Mouse (Mus musculus) forebrain, embryonic 14.5 days (tissue): Measurements from ENCODE around the gene Dlg2. TPM values are rescaled to one million over a fixed set of nuclear protein-coding genes. Genes with fewer than 3 reads are reported as not detected.
A peak's percentile ranks its signal among the peaks of the same experiment; 100 is the strongest.

Source experiments
- ATAC-seq: fragments of 200-750 bp; cut with Nextera tagmentation; 2 replicates; pipeline ENCODE4 v1.8.0; 2017; ENCODE audit warnings: mild to moderate bottlenecking, moderate library complexity
- DNase-seq: peaks from one replicate; pipeline ENCODE4 v3.0.0-alpha.2; 2015; ENCODE audit warnings: low spot score
- H3K27ac ChIP-seq: fragments of 300-500 bp; sonication (generic); 2 replicates; pipeline ENCODE4 v1.5.1; 2014; ENCODE audit warnings: low read depth, mild to moderate bottlenecking, control low read depth, low read length, moderate library complexity
- H3K27me3 ChIP-seq: fragments of 300-500 bp; sonication (generic); replicated peaks from 2 replicates; pipeline ENCODE4 v1.6.1; 2014; ENCODE audit warnings: low read length, control low read depth, mixed read lengths; ENCODE audit not compliant: control insufficient read depth, insufficient read depth
- H3K36me3 ChIP-seq: fragments of 300-500 bp; sonication (generic); 2 replicates; pipeline ENCODE4 v1.6.1; 2014; ENCODE audit warnings: low read length, control low read depth; ENCODE audit not compliant: control insufficient read depth, insufficient read depth
- H3K4me1 ChIP-seq: fragments of 300-500 bp; sonication (generic); 2 replicates; pipeline ENCODE4 v1.6.1; 2014; ENCODE audit warnings: antibody characterized with exemption, low read length, control low read depth; ENCODE audit not compliant: control insufficient read depth, insufficient read depth
- H3K4me2 ChIP-seq: fragments of 300-500 bp; sonication (generic); 2 replicates; pipeline ENCODE4 v1.6.1; 2014; ENCODE audit warnings: mild to moderate bottlenecking, control low read depth, low read length
- H3K4me3 ChIP-seq: fragments of 300-500 bp; sonication (generic); 2 replicates; pipeline ENCODE4 v1.5.1; 2014; ENCODE audit warnings: low read depth, low read length, control low read depth
- H3K9ac ChIP-seq: fragments of 300-500 bp; sonication (generic); 2 replicates; pipeline ENCODE4 v1.6.1; 2014; ENCODE audit warnings: mild to moderate bottlenecking, low read length, control low read depth, moderate library complexity
- H3K9me3 ChIP-seq: fragments of 300-500 bp; sonication (generic); replicated peaks from 2 replicates; pipeline ENCODE4 v1.6.1; 2016; ENCODE audit warnings: low read length, control low read depth, mixed read lengths; ENCODE audit not compliant: control insufficient read depth
- WGBS: fragments of 180-500 bp; shearing (Covaris S2); extraction: QIAGEN DNeasy Blood & Tissue Kit; methylation state at CpG from one replicate; pipeline ENCODE4 v1.1.7; 2014; 5-methylcytosine and 5-hydroxymethylcytosine counted together
- polyA plus RNA-seq: library from polyadenylated mRNA; unstranded; fragments of >200 nt; fragmentation: Nextera tagmentation; extraction: Ambion mirVana; gene quantifications from 2 replicates; pipeline ENCODE4 v1.2.1, GENCODE M21; 2014

Dlg2 gene
- polyA plus RNA-seq, 1 experiment from 2014 or later: 17.9 TPM

DNA sequence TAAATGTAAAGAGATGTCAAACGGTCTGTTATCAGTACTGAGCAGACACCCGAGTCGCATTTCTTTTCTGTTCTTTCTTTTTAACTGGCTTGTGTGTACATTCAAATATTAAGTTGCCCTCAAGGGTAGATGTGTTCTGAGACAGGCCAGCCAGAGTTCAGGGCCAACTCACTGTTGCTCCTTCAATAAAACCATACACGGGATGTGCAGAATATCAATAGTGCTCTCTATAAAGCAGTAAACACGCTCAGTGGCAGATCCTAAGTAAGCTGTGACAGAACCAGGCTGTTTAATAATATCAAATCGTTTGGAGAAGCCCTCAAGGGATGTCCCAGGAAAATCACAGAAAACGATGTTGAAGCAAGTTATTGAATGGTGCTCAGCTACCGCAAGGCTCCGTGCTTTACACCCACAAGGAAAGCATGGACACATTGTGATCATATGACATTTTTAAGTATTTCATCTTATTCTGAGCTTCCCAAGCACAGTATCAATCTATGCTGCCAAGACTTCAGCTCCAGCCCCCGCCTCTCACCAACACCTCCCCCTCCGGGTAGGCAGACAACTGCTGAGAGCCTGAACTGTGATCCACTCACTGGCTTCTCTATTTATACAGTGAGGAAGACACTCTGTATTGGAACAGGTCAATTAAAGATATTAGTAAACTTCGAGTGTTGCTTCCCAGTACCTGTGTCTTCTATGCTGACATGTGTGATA, 1458.6 kb downstream of the Dlg2 start:
- ATAC-seq (peak; percentile 55; the same call in 1 of the 2 replicates), DNase-seq (peak; percentile 14)
- H3K27ac ChIP-seq: no peak overlapping the region
- no peak overlapping the region for H3K4me3 ChIP-seq
- no peaks in the 10 kb centered on the region for H3K27me3 ChIP-seq
- H3K9ac ChIP-seq: no peak overlapping the region
- WGBS: 72% methylated on average over 12 of the region's 12 CpGs
- no peaks in the 10 kb centered on the region for H3K9me3 ChIP-seq
- H3K4me2 ChIP-seq: no peak overlapping the region
- no peaks in the 10 kb centered on the region for H3K36me3 ChIP-seq
- no peaks in the 10 kb centered on the region for H3K4me1 ChIP-seq

DNA sequence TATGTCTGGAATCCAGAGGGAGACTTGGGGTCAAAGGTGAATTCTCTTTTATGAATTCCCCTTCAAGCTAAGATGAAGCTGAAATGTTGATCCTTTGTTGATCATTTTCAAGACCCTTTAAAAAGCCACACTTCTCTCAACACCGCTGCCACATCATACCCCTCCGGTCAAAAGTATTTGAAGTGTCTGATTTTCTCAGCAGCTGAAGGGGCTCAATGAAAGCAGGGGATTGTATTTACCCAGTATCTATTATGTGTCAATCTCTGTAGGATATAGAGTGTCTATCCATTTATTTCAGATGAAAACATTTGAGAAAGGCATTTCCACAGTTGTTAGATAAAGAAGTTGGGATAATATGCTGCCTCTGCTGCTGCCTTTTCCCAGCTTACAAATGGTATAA, 1459.7 kb downstream of the Dlg2 start:
- peak; percentile 6 for DNase-seq
- ATAC-seq: no peak
- WGBS: 54% methylated on average over 2 of the region's 2 CpGs

GRCm38 (mm10) chr7:91943224-91943623, 1466.8 kb downstream of the Dlg2 start:
- Histone ChIP-seq H3K9me3 (no peaks in the 10 kb centered on the region), H3K4me1 (no peaks in the 10 kb centered on the region), H3K4me2 (no peak overlapping the region), H3K36me3 (no peaks in the 10 kb centered on the region), H3K9ac (no peak overlapping the region), H3K27ac (no peak overlapping the region), H3K27me3 (no peaks in the 10 kb centered on the region), H3K4me3 (no peak overlapping the region)
- WGBS: 77% methylated on average over 1 of the region's 1 CpGs
- ATAC-seq (no peak), DNase-seq (no peak)

More for the DNA sequence above, 1459.7 kb downstream of the Dlg2 start:
- Histone ChIP-seq H3K27ac (no peak overlapping the region), H3K36me3 (no peaks in the 10 kb centered on the region), H3K4me1 (no peaks in the 10 kb centered on the region), H3K4me3 (no peak overlapping the region), H3K9me3 (no peaks in the 10 kb centered on the region), H3K9ac (no peak overlapping the region), H3K27me3 (no peaks in the 10 kb centered on the region), H3K4me2 (no peak overlapping the region)

GRCm38 (mm10) chr7:91955584-91955983, 1479.1 kb downstream of the Dlg2 start:
- Histone ChIP-seq H3K9me3 (no peaks in the 10 kb centered on the region), H3K27me3 (no peaks in the 10 kb centered on the region), H3K4me2 (no peak overlapping the region), H3K4me1 (no peaks in the 10 kb centered on the region), H3K9ac (no peak overlapping the region), H3K4me3 (no peak overlapping the region), H3K36me3 (no peaks in the 10 kb centered on the region), H3K27ac (no peak overlapping the region)
- 97% methylated on average over 1 of the region's 1 CpGs for WGBS
- no peak for DNase-seq
- no peak for ATAC-seq

DNA sequence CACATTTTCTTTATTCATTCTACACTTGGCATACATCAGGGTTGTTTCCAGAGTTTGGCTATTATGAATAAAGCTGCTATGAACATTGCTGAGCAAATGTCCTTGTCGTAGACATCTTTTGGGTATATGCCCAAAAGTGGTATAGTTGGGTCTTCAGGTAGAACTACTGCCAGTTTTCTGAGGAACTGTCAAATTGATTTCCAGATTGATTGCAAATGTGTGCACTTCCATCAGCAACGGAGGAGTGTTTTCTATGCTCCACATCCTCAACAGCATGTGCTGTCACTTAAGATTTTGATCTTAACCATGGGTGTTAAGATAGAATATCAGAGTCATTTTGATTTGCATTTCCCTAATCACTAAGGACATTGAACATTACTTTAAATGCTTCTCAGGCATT, 1486.5 kb downstream of the Dlg2 start:
- no peak for ATAC-seq
- no peak overlapping the region for H3K9ac ChIP-seq
- no peak overlapping the region for H3K4me3 ChIP-seq
- H3K36me3 ChIP-seq: no peaks in the 10 kb centered on the region
- peak; percentile 3 for DNase-seq
- no peaks in the 10 kb centered on the region for H3K27me3 ChIP-seq
- H3K4me2 ChIP-seq: no peak overlapping the region
- H3K4me1 ChIP-seq: no peaks in the 10 kb centered on the region
- no peaks in the 10 kb centered on the region for H3K9me3 ChIP-seq
- no peak overlapping the region for H3K27ac ChIP-seq
- WGBS: 80% methylated on average over 2 of the region's 2 CpGs

DNA sequence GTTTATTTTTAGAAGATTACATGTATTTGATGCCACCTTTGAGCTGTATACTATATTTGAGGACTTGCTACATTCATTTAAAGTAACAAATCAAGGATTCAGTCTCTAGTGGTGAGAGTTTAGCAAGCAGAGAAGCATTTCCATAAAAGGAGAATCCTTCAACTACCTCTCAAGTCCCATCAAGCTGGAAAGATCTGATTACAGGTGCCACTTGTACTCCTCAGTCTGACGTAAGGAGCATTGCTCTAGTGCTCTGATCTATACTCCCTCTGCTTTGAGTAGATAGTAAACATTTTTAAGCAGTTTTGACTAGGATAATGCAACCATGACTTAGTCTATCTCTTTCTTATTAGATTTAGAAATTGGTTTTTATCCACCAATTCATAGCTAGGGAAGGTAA, 1496.5 kb downstream of the Dlg2 start:
- Histone ChIP-seq H3K4me3 (no peak overlapping the region), H3K27ac (no peak overlapping the region), H3K4me1 (no peaks in the 10 kb centered on the region), H3K36me3 (no peaks in the 10 kb centered on the region), H3K9me3 (no peaks in the 10 kb centered on the region), H3K27me3 (no peaks in the 10 kb centered on the region), H3K4me2 (no peak overlapping the region), H3K9ac (no peak overlapping the region)
- WGBS: 85% methylated on average over 1 of the region's 1 CpGs
- ATAC-seq (no peak), DNase-seq (no peak)

DNA sequence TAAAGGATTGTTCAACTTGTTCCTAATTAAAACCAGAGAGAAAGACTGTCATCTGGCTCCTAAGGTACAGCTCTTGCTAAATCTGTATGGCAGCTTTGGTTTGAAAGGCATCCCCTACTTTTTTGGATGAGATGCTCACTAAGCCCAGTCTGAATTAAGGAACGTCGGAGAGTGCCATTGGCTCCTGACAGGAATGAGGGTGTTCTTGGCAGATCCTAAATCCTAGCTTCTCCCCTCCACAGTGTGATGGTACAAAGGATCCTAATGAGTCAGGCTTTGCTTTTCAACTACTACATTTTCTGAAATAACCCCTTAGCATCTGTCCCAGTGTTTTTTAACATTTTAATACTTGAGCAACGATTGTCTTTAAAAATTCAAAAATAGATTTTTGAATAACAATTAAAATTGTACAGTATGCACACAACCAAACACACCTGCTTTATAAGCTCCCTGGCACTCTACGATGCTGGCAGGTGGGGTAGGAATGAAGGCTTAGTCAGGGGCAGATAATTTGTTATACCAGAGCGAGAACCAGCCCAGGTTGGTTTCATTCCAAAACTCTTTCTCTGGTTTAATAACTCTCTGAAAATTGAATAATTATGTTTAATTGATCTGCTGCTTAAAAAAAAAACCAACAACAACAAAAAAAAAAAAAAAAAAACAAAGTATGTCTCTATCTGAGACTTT, 1527.4 kb downstream of the Dlg2 start:
- ATAC-seq (no peak), DNase-seq (no peak)
- Histone ChIP-seq H3K36me3 (no peaks in the 10 kb centered on the region), H3K4me2 (no peak overlapping the region), H3K9ac (no peak overlapping the region), H3K27ac (no peak overlapping the region), H3K9me3 (no peaks in the 10 kb centered on the region), H3K4me1 (no peaks in the 10 kb centered on the region), H3K27me3 (no peaks in the 10 kb centered on the region), H3K4me3 (no peak overlapping the region)
- 76% methylated on average over 5 of the region's 5 CpGs for WGBS

DNA sequence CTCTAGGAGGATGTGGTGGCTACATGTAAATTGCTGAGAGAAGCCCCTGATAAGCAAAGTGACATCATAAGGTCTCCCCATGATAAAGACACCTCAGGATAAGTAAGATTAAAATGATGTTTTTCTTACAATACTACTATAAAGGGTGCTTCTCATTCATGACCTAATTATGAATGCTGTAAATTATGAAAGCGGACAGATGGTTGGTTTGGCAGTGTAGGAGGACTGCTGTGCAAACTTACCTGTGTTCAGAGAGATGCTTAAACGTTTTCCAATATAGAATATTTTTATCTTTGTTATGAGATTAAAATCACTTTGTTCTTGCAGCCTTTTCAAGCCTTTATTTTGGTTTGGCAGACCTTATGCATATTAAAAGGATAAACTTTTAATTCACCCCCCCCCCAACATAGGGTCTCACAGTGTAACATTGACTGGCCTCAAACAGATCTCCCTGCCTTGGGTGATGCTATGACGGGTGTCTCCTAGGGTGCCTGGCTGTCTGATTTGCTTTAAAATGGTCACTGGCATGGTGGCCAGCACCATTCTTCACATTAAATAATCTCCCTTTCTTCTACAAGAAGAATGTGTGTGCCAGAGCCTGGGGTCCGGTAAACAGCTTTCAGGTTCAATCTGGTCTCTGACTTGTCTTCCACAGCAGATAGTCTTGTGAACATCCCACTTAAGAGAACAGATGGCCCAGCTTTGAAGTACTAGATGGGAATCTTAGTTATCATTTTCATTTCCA, 1529.4 kb downstream of the Dlg2 start:
- DNase-seq (no peak), ATAC-seq (no peak)
- H3K9ac ChIP-seq: no peak overlapping the region
- no peak overlapping the region for H3K4me2 ChIP-seq
- WGBS: 78% methylated on average over 4 of the region's 4 CpGs
- no peaks in the 10 kb centered on the region for H3K9me3 ChIP-seq
- H3K36me3 ChIP-seq: no peaks in the 10 kb centered on the region
- no peaks in the 10 kb centered on the region for H3K27me3 ChIP-seq
- no peaks in the 10 kb centered on the region for H3K4me1 ChIP-seq
- H3K27ac ChIP-seq: no peak overlapping the region
- H3K4me3 ChIP-seq: no peak overlapping the region

DNA sequence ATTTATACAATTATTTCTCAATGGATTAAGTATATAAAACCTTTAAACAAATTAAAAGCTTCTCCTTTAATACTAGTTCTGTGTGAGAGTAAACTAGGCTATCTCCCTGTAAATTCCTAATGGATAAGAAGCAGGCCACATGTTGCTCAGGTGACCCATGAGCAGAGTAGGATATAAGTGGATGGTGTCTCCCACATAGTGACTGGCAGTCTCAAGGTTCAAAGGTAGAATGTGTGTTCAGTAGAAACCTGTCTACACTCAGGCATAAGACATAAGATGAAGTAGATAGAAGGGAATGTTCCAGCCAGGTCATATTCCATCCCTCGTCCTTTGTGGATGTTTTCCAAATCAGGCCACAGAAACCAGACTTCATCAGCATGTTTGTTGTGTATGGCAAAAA, 1532.2 kb downstream of the Dlg2 start:
- DNase-seq (no peak), ATAC-seq (no peak)
- no peaks in the 10 kb centered on the region for H3K4me1 ChIP-seq
- H3K9ac ChIP-seq: no peak overlapping the region
- no peaks in the 10 kb centered on the region for H3K27me3 ChIP-seq
- H3K9me3 ChIP-seq: no peaks in the 10 kb centered on the region
- no peak overlapping the region for H3K4me2 ChIP-seq
- 93% methylated on average over 1 of the region's 1 CpGs for WGBS
- no peaks in the 10 kb centered on the region for H3K36me3 ChIP-seq
- H3K4me3 ChIP-seq: no peak overlapping the region
- H3K27ac ChIP-seq: no peak overlapping the region
